Mouse (Mus musculus): Measurements from ENCODE around the gene Fars2. TPM values are rescaled to one million over a fixed set of nuclear protein-coding genes. Genes with fewer than 3 reads are reported as not detected.
A peak's percentile ranks its signal among the peaks of the same experiment; 100 is the strongest.

Fars2 gene
- polyA plus RNA-seq, 1 experiment from 2014 or later: 31.2 TPM

DNA sequence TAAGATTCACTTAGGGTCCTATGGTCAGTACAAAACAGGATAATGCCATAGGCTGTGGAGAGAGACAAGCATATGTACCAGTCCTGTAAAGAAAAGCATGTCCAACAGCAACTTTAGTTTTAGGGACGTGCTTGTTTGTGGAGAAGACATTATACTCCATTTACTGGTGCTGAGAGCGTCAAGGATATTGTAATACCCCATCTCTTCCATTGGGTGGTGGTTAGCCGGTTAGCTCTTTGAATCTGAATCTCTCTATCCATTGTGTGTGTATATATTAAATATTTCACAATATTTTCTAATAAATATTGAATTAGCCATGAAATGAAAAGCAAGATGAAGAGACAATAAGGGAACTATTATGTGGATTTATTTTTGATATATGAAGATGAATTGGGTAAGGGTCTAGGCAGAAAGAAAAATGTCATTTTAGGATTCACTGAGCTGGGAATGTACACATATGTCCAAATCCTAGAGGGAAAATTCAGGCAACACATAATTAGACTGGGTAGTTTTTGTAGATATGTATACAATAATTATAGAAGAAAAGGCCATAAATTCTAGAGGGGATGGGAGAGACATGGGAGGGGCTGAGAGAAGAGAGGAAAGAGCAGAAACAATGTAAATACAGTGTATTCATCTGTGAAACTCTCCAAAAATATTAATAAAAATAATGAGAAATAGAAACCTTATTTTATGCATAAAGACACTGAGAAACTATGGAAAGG lies 435.5 kb downstream of the Fars2 start:
- no peaks in the 10 kb centered on the region for H3K4me1 ChIP-seq (replicated peaks; ENCODE audit: control insufficient read depth, insufficient read depth, low read length)
- WGBS: 75% methylated on average over 3 of the region's 3 CpGs
- no peaks in the 10 kb centered on the region for H3K9me3 ChIP-seq (ENCODE audit: control insufficient read depth, low read length)
- no peak overlapping the region for H3K4me2 ChIP-seq (replicated peaks)
- no peak overlapping the region for H3K9ac ChIP-seq
- H3K27ac ChIP-seq: no peak overlapping the region
- H3K36me3 ChIP-seq (replicated peaks; ENCODE audit: control insufficient read depth, insufficient read depth): no peaks in the 10 kb centered on the region
- H3K4me3 ChIP-seq (replicated peaks; ENCODE audit: low read length): no peak overlapping the region
- no peaks in the 10 kb centered on the region for H3K27me3 ChIP-seq (ENCODE audit: control insufficient read depth, insufficient read depth, low read length)
- DNase-seq (ENCODE audit: low spot score) (no peak), ATAC-seq (ENCODE audit: low FRiP score) (no peak)

DNA sequence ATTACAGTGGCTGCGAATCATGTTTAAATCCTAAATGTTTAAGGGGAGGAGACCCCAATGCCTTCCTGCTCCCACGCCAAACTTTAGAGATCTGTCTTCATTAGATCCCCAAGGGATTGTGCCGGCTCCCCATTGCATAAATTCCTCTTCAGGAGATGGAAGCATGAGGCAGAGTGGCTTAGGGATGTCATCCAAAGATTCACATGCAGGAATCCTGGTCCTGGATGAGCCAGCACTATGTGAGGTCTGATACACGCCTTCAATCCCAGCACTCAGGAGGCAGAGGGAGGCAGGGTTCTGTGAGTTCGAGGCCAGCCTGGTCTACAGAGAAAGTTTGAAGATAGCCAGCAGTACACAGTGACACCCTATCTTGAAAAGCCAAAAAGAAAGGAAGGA lies 436.0 kb downstream of the Fars2 start:
- no peak overlapping the region for H3K27ac ChIP-seq
- ATAC-seq (ENCODE audit: low FRiP score) (no peak), DNase-seq (ENCODE audit: low spot score) (no peak)
- 72% methylated on average over 5 of the region's 5 CpGs for WGBS
- H3K9me3 ChIP-seq (ENCODE audit: control insufficient read depth, low read length): no peaks in the 10 kb centered on the region
- no peaks in the 10 kb centered on the region for H3K4me1 ChIP-seq (replicated peaks; ENCODE audit: control insufficient read depth, insufficient read depth, low read length)
- H3K4me3 ChIP-seq (replicated peaks; ENCODE audit: low read length): no peak overlapping the region
- no peaks in the 10 kb centered on the region for H3K27me3 ChIP-seq (ENCODE audit: control insufficient read depth, insufficient read depth, low read length)
- H3K9ac ChIP-seq: no peak overlapping the region
- no peaks in the 10 kb centered on the region for H3K36me3 ChIP-seq (replicated peaks; ENCODE audit: control insufficient read depth, insufficient read depth)
- no peak overlapping the region for H3K4me2 ChIP-seq (replicated peaks)

DNA sequence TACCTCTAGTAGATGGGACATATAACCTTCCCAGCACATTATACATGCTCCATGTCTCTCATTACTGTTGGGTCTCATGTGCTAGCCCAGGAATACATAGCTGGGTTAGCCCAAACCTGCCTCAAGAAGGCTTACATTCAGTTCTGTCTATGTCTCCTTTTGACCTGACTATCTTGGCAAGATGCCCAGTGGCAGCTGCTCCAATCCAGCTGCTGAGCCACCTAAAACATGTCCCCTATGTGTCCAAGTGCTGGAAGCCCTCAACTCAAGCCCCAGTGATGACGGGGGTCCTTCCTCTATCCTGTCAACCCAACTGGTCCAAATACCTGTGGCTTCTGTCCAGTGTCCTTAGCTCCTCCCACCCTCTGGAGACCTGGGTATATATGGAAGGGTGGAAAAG lies 437.5 kb downstream of the Fars2 start:
- 88% methylated on average over 1 of the region's 1 CpGs for WGBS
- DNase-seq (ENCODE audit: low spot score): no peak

DNA sequence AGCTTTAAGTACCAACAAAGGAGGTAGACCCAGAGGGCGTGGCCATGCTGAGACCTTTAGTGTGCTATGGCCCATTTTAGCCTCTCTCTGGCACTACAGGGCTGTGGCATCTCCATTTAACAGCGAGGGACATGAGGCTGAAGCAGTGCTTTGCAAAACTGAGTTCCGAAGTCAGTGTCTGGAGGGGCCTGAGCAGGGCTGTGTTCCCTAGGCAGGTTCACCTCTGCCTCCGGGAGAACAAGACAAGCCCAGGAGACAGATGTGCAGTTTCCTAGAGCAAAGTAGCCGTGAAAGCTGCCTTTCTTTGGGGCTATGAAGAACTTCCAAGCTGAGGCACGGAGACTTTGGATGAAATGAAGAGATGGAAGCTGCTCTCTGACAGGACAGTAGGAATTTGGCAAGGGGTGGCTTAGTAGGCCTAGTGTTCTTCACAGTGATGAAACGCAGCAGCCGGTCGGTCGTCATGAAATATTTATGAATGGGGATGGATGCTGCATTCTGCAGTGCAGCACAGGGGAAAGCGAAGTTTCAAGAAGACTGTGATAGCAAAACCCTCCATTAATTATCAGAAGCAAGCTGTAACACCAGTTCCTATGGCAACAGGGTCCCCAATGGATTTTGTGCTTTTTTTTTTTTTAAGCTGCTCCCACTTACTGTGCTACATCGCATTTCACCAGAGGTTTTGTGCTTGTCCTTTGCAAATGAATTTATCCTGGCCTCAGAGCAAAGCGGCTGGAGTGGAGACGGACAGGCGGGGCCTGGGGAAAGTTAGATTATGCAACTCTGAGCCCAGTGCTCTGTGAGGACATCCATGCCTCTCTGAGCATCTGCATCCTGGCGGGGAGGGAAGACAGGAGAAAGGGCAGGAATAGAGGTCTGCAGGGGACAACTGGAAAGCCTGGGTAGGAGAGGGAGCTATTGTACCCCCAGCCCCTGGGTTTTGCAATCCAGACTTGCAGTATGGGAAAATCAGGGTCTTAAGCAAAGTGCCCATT lies 445.5 kb downstream of the Fars2 start:
- peaks cover 17% of the 10 kb centered on the region for H3K4me1 ChIP-seq (replicated peaks; ENCODE audit: control insufficient read depth, insufficient read depth, low read length)
- H3K4me3 ChIP-seq (replicated peaks; ENCODE audit: low read length): no peak overlapping the region
- H3K4me2 ChIP-seq (replicated peaks): peak overlapping the region; percentile 13; the same call in 1 of the 2 replicates
- peak; percentile 68 for DNase-seq (ENCODE audit: low spot score)
- H3K27ac ChIP-seq: peak overlapping the region; percentile 77
- no peaks in the 10 kb centered on the region for H3K9me3 ChIP-seq (ENCODE audit: control insufficient read depth, low read length)
- ATAC-seq (ENCODE audit: low FRiP score): peak; percentile 80
- 27% methylated on average over 16 of the region's 16 CpGs for WGBS
- H3K27me3 ChIP-seq (ENCODE audit: control insufficient read depth, insufficient read depth, low read length): no peaks in the 10 kb centered on the region
- no peaks in the 10 kb centered on the region for H3K36me3 ChIP-seq (replicated peaks; ENCODE audit: control insufficient read depth, insufficient read depth)
- H3K9ac ChIP-seq: peak overlapping the region; percentile 18; the same call in 1 of the 2 replicates

More for the DNA sequence above, 437.5 kb downstream of the Fars2 start:
- Histone ChIP-seq H3K9me3 (ENCODE audit: control insufficient read depth, low read length) (no peaks in the 10 kb centered on the region), H3K27ac (no peak overlapping the region), H3K27me3 (ENCODE audit: control insufficient read depth, insufficient read depth, low read length) (no peaks in the 10 kb centered on the region), H3K36me3 (replicated peaks; ENCODE audit: control insufficient read depth, insufficient read depth) (no peaks in the 10 kb centered on the region), H3K4me3 (replicated peaks; ENCODE audit: low read length) (no peak overlapping the region), H3K4me2 (replicated peaks) (no peak overlapping the region), H3K4me1 (replicated peaks; ENCODE audit: control insufficient read depth, insufficient read depth, low read length) (no peaks in the 10 kb centered on the region), H3K9ac (no peak overlapping the region)
- ATAC-seq (ENCODE audit: low FRiP score): no peak

DNA sequence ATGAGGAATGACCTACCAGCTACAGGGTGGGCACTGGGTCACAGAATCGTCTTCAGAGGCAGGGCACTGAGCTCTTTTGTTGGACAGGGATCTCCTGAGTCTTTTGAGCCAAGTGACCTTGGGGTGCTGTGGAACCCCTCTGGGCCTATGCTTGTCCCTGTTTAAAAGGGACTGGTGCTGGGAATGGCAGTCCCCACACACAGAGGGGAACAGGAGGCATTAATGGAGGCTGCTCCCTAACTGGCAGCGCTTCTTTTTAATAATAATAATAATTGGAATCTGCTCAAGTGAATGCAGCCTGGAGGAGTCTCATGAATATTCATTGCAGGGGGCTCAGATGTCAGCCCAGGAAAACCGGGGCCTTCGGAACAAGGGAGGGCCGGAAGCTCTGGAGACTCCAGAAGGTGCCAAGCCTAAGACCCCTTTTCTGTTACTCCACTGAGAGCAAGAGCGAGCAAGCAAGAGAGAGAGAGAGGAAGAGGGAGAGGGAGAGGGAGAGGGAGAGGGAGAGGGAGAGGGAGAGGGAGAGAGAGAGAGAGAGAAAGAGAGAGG lies 447.6 kb downstream of the Fars2 start:
- no peaks in the 10 kb centered on the region for H3K27me3 ChIP-seq (ENCODE audit: control insufficient read depth, insufficient read depth, low read length)
- H3K9ac ChIP-seq: no peak overlapping the region
- H3K27ac ChIP-seq: peak overlapping the region; percentile 77; the same call in 1 of the 2 replicates
- no peaks in the 10 kb centered on the region for H3K36me3 ChIP-seq (replicated peaks; ENCODE audit: control insufficient read depth, insufficient read depth)
- H3K4me2 ChIP-seq (replicated peaks): no peak overlapping the region
- ATAC-seq (ENCODE audit: low FRiP score) (peak; percentile 66; the same call in 1 of the 2 replicates), DNase-seq (ENCODE audit: low spot score) (no peak)
- peaks cover 17% of the 10 kb centered on the region for H3K4me1 ChIP-seq (replicated peaks; ENCODE audit: control insufficient read depth, insufficient read depth, low read length)
- 7% methylated on average over 5 of the region's 6 CpGs for WGBS
- no peak overlapping the region for H3K4me3 ChIP-seq (replicated peaks; ENCODE audit: low read length)
- H3K9me3 ChIP-seq (ENCODE audit: control insufficient read depth, low read length): no peaks in the 10 kb centered on the region

DNA sequence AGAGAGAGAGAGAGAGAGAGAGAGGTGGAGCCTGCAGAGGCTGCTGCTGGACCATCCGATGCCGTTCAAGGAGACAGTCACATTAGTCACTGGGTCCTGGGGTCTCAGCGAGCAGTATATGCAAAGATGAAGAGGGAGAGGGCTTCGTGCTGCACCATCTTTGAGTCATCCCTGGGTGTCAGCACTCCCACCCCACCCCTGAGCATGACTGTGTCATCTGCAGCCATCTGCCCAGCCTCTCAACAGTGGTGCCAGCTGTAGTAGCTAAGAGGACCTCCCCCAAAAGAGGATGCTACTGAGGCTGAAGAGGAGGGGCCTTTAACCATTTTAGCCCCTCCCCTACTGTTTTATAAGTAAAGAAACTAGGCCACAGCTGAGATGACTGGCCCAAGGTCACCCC lies 459.6 kb downstream of the Fars2 start:
- DNase-seq (ENCODE audit: low spot score) (no peak), ATAC-seq (ENCODE audit: low FRiP score) (no peak)
- H3K4me2 ChIP-seq (replicated peaks): no peak overlapping the region
- H3K27me3 ChIP-seq (ENCODE audit: control insufficient read depth, insufficient read depth, low read length): no peaks in the 10 kb centered on the region
- no peak overlapping the region for H3K4me3 ChIP-seq (replicated peaks; ENCODE audit: low read length)
- no peak overlapping the region for H3K9ac ChIP-seq
- no peaks in the 10 kb centered on the region for H3K36me3 ChIP-seq (replicated peaks; ENCODE audit: control insufficient read depth, insufficient read depth)
- H3K27ac ChIP-seq: no peak overlapping the region
- no peaks in the 10 kb centered on the region for H3K9me3 ChIP-seq (ENCODE audit: control insufficient read depth, low read length)
- no peaks in the 10 kb centered on the region; the same call in 1 of the 2 replicates for H3K4me1 ChIP-seq (replicated peaks; ENCODE audit: control insufficient read depth, insufficient read depth, low read length)
- WGBS: 62% methylated on average over 4 of the region's 4 CpGs

DNA sequence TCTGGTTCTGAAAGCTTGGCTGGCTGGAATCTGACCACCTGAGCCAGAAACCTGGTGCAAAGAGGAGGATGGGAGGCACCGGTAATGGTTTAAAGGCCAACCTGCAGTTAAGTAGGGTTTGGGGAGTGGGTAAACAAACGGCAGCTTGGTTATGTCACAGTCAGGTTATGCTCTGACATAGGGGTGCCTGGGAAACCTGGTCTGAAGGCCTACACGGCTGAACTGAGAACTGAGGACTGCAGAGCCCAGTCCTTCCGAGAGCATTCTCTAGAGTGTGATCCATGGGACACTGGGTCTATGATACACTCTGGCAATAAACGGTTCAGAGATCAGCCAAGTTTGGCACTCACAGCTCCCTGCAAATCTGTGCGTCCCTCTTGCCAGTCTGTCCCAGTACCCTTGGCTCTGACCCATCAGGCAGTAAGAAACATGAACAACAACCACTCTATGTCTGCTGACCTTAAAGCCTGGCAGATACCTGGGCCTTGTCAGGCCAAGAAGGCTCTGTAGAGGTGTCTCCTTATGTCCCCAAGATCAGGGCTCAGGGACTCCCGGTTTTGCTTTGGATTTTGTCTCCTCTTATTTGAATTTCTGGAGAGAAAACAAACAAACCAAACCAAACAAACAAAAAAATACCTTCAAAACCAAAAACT lies 460.8 kb downstream of the Fars2 start:
- Histone ChIP-seq H3K9me3 (ENCODE audit: control insufficient read depth, low read length) (no peaks in the 10 kb centered on the region), H3K27me3 (ENCODE audit: control insufficient read depth, insufficient read depth, low read length) (no peaks in the 10 kb centered on the region), H3K4me2 (replicated peaks) (peak overlapping the region; percentile 59), H3K4me1 (replicated peaks; ENCODE audit: control insufficient read depth, insufficient read depth, low read length) (peaks cover 12% of the 10 kb centered on the region), H3K36me3 (replicated peaks; ENCODE audit: control insufficient read depth, insufficient read depth) (no peaks in the 10 kb centered on the region), H3K9ac (no peak overlapping the region), H3K27ac (0 out of 2 replicates have a peak overlapping the region, but pooled peaks have one; percentile 86), H3K4me3 (replicated peaks; ENCODE audit: low read length) (no peak overlapping the region)
- DNase-seq (ENCODE audit: low spot score) (no peak), ATAC-seq (ENCODE audit: low FRiP score) (peak; percentile 13; the same call in 1 of the 2 replicates)
- WGBS: 62% methylated on average over 7 of the region's 7 CpGs

DNA sequence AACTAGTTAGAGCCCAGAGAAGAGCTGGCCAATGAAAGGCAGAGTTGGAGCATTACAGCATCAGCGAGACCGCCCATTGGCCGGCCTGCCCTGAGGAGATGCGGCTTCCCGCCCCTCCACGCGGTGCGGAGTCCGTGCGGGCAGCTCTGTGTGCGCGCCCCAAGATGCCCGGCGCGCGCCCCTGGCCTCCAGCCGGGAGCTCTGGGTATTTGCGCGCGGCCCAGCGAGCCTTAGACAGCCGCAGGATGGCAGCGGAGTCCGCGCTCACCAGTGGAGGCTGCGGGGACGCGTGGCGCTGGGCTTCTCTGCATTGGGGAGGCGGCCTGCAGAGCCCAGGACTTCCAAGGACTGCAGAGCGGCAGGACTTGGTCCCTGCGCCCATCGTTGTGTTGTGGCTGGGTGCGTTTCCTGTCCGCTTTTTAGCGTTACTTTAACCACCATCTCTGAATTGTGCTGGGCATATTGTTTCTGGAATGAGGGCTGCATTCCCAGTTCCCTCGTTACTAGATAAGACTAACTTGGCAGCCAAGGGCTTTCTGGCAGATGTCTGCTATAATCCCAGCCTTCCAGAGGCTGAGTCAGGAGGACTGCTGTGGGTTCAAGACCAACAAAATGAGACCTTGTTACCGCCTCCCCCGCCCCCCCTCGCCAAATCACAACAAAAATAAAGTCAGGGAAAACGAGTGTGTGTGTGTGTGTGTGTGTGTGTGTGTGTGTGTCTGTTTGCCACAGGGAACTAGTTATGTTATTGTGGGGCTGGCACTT lies 461.5 kb downstream of the Fars2 start:
- DNase-seq (ENCODE audit: low spot score) (peak; percentile 86), ATAC-seq (ENCODE audit: low FRiP score) (peak; percentile 97)
- Histone ChIP-seq H3K9ac (peak overlapping the region; percentile 68), H3K9me3 (ENCODE audit: control insufficient read depth, low read length) (no peaks in the 10 kb centered on the region), H3K27ac (peak overlapping the region; percentile 86), H3K4me1 (replicated peaks; ENCODE audit: control insufficient read depth, insufficient read depth, low read length) (peaks cover 19% of the 10 kb centered on the region), H3K4me3 (replicated peaks; ENCODE audit: low read length) (peak overlapping the region; percentile 43), H3K36me3 (replicated peaks; ENCODE audit: control insufficient read depth, insufficient read depth) (no peaks in the 10 kb centered on the region), H3K27me3 (ENCODE audit: control insufficient read depth, insufficient read depth, low read length) (no peaks in the 10 kb centered on the region), H3K4me2 (replicated peaks) (peak overlapping the region; percentile 59)
- WGBS: 3% methylated on average over 41 of the region's 41 CpGs

All from hindbrain, embryonic 14.5 days (tissue).